Mouse (Mus musculus) ovary, postnatal 36 days (tissue): ENCODE measurements at regions not wholly inside any gene's neighbourhood (a gene's known extent, or its start where the extent isn't known, plus 50 kb on each side); places are given as distances from the start of the nearest gene placed in this dataset.
"Not testable (repeated sequence)": the region's sequence is repeated elsewhere in the genome, so short reads cannot be mapped to it uniquely, and the experiment has no call there.

Source experiments
- DNase-seq: peaks from one replicate; pipeline ENCODE4 v3.0.0; 2022; ENCODE audit warnings: low spot score, mixed read lengths

DNA sequence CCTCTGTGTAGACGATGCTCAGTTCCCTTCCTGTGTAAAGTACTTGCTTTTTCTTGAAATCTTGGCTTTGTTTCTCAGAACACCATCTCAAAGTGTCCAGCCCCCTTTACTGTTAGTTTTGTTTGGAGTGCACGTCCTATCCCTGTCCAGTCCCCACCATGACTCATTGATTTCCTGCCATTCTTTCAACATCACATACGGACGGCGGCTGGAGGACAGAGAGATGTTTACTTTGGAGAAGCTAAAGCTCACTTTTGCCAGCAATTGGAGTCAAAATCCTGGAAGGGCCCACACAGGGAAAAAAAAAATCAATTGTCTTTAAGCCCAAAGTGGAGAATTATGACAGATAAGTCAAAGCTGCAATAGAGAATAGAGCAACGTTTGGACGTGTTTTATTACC lies 51.8 kb downstream of the Gm5426 start:
- DNase-seq: no peak

DNA sequence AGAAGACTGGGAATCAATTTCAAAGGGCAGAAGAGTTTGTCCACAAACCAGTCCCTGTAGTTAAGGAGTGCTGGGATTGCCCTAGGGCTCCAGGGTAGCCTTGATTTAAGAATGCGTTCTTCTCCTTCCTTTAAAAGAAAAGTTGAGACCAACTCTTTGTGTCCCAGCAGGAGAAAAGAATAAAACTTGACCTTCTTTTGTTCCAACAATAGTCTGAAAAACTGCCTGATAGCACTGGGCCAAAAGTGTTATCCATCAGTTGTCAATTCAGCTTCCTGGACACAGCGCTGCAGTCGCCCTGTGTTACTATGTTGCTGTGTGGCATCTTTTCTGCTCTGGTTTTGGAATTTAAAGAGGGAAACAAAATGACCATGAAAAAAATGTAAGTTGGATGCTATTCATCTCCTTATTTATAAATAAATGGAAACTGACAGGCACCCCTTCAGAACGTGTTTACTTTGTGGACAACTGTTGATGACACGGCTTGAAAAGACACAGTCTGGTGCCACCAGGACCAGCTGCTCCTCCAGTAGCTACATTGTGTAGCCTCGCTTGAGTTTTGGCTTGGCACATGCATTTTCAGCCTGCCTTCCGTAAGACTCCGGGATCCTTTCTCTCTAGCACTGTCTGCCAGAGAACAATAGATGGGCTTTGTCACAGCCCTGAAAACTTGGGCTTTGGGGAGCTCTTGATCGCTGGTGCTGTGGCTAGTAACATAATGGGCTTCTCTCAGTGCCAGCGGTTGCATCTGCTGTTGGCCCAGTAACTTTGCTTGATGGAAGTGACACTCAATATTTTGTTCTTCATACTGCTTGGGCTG lies 54.0 kb downstream of the Gm5426 start:
- no peak for DNase-seq

DNA sequence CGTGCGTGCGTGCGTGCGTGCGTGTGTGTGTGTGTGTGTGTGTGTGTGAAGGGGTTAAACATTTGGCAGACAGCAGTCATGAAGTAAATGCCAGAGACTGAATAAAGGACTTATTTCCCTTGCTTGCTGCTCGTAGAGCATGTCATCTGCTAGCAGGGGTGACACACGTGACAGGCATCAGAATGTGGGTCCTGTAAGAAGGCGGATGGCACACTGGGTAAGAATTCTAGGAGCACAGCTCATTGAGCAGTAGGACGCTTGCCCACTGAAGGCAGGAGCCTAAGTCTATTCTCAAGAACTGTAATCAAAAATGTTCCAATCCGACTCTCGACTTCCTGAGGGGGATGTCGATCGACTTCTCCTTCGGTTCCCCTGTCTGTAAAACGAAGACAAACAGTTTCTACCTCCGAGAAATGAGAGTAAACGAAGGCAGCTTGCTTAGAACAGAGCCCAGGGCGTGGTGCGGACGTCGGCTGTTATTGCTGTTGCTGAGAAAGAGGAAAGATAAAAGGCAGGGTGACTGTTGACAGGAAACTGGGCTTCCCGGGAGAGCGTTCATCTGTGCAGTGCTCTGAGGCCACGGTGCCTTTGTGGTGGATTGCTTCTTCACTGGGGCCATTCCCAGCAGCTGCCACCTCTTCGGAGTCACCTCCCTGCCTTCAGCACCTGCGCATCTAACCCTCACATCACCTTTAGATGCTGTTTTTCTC lies 64.7 kb downstream of the Gm5426 start:
- no peak for DNase-seq

DNA sequence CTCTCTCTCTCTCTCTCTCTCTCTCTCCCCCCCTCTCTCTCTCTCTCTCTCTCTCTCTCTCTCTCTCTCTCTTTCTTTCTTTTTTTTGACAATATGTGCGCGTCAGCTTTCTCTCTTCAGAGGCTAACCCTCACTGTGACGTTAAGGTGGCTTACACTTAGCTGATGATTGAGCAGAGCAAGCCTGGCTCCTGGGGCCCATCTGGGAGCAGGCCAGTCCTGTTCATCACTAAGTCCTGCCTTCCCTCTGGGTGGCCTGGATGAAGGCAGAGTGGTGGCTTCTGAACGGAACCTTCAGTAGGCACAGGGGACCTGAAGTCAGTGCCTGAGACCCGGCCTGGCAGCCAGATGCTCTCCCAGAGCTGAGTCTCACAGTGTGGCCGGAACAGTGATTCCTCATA lies 65.5 kb downstream of the Gm5426 start:
- no peak for DNase-seq

DNA sequence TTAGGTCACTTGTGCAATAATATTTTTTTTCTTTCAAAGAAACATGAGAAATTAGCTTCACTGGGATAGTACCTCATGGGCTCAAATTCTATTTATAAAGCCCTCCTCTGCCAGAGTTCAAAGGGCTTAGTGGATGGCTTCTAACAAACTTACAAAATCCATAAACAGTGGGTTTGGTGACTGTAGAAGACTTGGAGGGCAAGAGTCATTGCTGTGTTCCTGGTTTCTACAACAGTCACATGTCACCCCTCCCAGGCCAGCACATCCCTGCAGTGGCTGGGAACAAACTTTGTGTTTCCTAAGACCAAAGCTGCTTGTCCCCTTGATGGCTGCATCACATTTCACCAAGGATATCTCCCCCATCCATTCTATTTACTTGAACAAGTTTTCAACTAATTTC lies 66.5 kb downstream of the Gm5426 start:
- DNase-seq: no peak

DNA sequence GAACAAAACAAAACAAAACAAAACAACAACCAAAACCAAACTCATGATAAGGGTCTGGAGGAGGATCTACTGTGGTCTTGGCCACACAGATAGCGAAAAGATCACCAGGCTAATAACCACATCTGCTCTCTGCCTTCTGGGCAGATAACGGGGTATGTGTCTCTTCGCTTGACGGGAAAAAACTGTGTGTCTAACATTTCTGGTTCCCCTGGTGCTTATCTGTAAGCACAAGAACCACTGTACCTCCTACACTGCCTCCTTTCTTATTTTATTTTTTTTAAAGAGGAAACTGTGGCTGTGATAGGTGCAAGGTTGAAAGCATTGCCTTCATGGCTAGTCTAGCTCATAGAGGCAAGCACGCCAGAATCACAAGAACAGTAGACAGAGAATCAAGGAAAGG lies 67.8 kb downstream of the Gm5426 start:
- no peak for DNase-seq

DNA sequence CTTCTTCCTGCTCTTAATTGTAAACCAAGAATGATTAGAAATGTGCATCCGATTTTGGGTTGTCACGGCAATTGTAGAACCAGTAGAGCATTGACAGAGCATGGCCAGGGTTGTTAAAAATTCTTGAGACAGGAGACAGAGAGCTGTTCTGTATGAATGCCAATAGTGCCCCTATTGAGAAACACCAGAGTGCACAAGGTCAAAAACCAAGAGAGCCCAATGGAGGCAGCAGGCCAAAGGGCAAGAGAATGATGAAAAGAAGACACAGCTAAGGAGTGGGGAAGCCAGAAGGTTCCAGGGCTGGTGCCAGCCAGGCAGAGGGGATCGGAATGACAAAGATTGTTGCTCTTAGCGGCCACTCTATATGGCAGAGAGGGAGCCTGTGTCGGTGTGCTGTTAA lies 72.8 kb downstream of the Gm5426 start:
- DNase-seq: no peak

DNA sequence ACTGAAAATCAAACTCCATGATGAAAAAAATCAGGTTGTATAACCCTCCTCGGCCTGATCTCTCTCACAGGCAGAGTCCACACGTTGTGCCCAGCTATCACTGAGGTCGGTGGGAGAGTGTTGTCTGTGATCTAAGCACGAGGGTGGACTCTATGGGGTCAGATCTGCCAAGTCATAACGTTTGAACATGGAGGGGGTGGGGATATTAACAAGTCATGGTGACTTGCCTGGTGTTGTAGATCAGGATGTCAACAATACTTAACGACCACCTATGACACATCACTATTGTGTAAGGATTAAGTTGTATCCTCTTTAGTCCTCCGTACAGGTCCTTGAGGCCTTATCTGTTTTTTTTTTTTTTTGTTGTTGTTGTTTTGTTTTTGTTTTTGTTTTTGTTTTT lies 74.8 kb downstream of the Gm5426 start:
- DNase-seq: no peak

DNA sequence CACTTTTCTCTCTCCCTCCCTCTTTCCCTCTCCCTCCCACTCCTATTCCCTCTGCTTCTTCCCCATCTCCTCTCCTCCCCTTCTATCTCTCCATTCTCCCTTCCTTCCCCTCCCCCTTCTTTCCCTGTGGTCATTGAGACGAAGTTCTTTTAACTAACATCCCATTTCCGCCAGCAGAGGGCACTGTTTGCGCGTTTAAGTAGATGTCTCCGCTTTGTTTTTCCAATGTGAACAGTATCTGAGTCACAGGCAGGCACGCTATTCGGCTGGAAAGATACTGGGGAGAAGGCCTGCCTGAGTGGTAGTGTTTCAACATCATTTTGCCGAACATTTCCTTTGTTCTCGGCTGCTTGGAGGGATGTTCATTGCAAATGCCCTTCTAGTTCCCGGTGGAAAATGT lies 77.5 kb downstream of the Gm5426 start:
- DNase-seq: peak; percentile 82

DNA sequence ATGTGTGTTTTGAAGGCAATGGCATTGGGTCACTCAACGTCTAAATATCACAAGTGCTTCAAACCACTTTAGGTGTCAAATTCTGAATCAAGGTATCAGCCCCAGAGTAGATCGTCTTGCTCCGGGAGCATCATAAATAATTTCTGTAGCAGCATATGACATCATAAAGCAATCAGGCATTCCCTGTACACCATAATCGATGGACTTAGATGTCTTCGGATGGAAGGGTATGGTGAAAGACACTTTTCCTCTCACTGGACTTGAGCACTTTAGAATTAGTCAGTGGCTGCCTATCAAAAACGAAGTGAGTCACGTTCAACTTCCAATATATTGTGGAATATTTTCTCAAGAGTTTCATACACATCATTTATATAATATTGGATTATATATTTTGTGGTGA lies 77.9 kb downstream of the Gm5426 start:
- no peak for DNase-seq

DNA sequence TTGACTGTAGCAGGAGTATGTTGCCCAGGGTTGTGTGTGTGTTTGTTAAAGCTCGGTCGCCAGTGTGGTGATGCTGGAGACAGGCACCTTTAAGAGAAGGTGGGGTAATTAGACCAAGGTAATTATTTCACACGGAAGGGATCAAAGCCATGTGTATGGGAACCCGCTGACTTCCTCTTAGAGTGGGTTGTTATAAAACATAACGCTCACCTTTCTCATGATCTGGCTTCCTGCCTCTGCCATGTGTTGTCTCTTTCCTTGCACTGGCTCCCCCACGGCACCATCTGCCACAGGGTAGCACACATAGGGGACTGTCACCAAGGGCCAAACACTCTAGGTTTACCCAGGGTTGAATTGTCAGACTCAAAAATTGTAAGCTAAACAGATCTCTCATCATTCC lies 78.5 kb downstream of the Gm5426 start:
- DNase-seq: no peak

DNA sequence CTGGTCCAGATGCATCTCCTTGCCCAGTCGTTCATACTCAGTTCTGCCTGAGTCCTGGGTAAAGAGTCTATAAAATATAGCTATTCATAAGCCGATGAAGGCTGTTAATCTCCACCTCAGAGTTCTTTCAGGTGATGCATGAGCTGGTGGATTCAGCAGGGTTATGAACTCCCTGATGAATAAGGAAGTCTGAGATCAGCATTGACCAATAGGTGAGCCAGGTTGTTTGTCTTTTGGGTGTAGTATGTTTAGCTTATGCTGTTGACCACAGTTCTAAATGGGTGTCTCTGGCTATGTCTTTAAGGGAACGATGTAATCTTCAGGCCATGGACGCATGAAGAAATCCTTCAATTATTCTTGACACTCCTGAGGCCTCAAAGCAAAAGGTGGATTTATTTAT lies 84.3 kb downstream of the Gm5426 start:
- DNase-seq: no peak

DNA sequence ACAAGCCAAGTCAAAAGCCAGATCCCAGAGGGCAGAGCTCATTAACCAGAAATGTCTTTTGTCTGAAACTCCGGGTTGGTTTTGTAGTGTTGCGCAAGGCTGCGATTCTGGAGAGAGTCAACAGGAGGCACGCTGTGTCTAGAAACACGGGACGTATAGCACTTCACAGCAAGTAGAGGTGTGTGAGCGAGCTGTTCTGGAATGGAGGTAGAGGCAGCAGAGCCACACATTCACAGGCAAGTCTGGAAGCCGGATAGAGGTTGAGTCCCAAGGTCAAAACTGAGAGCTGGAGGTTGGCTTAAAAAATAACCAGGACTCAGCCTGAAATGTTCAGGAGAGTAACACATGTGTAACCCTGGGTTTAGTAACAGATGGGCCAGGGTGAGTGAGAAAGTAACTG lies 94.0 kb downstream of the Gm5426 start:
- no peak for DNase-seq

DNA sequence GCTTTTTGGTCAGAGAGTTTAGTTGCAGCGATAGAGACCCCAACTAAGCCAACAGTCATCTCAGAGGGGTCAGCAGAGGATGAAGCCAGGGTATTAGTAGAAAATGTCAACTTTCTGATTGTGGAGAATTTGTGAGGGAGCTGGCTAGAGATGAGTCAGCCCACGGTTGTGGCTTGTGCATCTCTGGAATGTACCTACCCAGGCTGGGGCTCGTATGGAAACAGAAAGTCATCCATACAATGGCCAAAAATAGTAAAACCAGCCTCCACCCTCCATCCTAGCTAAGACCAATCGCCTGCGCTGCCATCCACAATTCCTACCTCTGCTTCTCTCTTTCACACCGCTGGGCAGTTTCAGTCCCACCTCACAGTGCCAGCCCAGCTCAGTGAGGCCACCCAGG lies 94.9 kb downstream of the Gm5426 start:
- DNase-seq: no peak

DNA sequence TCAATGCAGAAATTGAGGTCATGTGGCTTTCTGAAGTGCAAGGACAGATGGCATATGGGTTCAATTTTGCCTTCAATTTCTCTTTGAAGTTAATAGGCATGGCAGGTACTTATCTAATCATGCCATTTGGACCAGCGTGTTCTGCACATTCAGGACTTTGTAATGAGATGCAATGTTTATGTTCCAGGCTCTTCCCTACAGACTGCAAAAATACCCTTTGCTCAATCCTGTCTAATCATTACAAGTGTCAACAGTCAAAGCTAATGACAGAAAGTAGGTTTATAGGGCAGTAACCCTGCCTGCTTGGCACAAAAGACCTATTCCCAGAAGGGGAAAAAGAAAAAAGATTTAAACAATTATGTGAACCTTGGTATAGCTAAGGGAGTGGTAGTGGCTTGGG lies 96.5 kb downstream of the Gm5426 start:
- DNase-seq: no peak

DNA sequence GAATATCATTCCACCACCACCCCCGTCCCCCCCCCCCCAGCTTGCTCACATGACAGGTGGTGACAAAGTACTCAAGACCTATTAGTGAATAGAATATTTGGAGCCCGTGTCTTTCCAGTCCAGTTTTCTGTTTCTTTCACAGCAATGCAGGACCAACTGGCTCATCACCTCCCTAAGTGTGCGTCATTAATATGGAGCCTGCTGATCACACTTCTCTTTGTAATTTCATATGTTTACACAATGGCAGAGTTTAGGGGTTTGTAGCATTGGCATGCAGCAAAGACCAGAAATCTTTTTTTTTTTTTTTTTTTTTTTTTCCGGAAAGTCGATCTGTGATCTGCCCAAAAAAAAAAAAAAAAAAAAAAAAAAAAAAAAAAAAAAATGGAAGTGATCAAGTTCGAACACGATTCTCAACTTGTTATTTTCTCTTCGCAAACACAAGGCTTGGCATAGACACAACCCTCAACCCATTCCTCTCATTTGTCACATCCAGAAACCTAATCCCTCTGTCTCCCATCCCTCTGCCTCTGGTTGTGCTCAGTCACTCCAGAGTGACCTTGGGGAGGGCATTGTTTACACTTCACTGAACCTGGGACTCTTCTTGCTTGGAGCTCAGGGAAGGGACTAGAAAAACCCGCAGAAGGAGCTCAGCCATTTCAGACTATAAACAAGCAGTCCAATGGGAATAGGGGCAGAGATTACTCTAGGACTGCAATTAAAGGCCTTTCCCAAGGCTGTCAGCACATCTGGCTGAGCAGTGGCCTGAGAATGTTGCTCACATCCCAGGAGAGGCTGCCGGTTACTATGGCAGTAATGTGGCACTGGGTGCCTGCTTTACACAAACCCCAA lies 98.4 kb downstream of the Gm5426 start:
- no peak for DNase-seq

DNA sequence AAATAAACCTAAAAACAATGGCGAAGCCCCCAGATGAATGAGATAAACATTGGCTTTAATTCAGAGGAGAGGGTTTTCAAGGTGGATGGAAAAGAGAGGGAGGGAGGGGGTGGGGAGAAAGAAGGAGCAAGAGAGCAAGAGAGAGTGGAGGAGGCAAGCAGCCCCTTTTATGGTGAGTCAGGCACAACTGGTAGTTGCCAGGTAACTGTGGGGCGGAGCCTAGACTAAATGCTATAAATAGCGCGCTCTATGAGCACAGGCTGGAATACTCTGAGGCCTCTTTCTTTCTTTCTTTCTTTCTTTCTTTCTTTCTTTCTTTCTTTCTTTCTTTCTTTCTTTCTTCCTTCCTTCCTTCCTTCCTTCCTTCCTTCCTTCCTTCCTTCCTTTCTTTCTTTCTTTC lies 99.6 kb downstream of the Gm5426 start:
- not testable (repeated sequence) for DNase-seq

DNA sequence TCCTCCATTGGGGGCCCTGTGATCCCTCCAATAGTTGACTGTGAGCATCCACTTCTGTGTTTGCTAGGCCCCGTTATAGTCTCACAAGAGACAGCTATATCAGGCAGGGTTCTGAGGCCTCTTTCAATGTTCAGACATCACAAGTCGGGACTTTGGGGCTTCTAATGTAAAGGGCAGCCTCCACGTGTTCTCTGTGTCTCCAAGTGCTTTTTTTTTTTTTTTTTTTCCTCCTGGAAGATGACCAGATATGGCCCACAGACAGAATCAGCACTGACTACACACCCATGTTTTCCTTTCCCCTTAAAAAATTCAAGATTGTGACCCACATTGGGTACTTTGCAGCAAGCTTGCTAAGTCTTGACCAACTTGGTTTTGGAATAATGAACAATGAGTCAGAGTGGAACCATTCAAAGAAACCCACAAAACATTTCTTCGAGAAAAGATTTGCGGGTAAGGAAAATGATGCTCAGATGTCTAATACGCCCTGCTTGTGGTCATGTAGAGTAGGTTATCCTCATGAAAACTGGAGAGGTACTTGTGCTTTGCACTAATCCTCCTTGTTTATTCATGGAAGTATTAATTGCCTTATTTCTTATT lies 100.5 kb downstream of the Gm5426 start:
- DNase-seq: no peak

DNA sequence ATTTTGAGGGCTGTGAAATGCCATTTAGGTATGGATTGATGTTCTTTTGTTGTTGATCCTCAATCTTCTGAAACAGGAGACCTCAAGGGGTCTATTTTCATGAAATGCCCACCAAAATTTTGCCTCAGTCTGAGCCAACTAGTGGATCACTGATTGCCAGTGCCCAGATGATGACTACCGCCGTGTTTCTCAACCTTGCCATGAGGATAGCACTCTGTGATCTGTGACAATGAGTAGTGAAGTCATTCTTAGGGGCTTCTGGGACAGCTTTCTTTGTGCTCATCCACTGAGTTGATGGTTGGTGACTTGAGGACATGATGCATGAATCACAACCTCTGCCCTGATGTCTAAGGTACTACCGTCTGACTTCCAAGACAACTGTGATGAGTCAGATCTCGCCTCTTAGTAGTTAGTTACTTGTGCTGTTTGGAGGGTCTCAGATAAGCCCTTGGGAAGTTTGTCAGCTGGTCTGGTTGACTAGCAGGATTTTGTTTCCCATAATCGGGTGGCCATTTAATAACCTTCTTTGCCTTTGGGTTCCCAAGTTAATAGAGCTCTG lies 101.2 kb downstream of the Gm5426 start:
- DNase-seq: no peak

DNA sequence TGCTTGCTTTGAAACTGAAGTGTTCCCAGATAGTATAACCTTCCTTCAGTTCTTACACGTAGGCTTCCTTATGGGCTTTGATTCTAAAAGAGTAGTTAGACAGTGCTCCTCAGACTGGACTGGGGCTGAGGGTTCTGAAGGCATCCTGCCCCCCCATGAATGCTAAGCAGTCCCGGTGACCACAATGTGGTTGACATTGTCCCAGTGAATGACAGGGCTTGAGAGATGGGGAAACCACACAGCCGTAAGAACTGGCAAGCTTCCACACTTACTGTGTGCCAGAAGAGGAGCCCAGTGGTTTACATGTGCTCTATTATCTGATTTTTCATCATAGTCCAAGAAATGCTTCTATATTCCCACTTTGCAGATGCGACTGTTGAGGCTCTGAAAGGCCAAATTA lies 101.8 kb downstream of the Gm5426 start:
- no peak for DNase-seq

DNA sequence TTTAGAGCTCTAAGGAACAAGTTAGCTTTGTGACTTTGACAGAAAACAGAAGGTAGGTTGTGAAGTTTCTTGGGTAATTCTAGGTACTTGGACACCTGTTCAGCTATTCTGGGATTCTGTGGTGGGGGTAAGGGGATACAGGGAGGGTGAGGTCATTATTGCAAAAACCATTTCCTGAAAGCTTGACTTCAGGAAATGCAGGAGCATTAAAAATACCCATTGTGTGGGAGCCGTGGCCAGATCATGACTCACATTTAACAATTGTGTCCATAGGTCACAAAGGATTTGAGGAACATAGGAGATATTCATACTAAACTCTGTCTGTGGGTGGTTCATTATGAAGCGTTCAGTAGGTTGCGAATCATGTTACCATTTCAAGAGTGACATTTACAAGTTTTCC lies 102.4 kb downstream of the Gm5426 start:
- DNase-seq: no peak

DNA sequence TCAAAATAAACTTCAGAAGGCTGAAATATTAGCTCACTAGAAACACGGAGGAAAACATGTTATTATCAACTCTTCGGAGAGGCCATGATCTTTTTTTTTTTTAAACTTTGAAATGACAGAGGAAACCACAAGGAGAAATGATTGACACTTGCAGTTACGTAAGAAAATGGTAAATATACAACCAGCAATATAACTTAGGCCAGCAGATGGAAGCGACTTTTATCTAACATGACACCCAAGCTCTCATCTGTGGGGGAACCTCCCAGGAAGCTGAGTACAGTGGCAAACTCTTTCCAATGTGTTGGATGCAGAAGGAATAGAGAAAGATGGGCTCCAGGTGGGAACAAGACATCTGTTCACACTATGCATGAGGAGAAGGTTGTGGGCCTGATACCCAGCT lies 104.2 kb downstream of the Gm5426 start:
- no peak for DNase-seq
